Mouse (Mus musculus) bone marrow, adult 2 months (tissue): ENCODE results near the gene Cd47. TPM values are rescaled to one million over a fixed set of nuclear protein-coding genes. Genes with fewer than 3 reads are reported as not detected.
"Not testable (repeated sequence)": the region's sequence is repeated elsewhere in the genome, so short reads cannot be mapped to it uniquely, and the experiment has no call there.

Experiments used
- H3K27ac ChIP-seq: fragments of 200-500 bp; 2 replicates; pipeline ENCODE4 v1.5.1; 2012; ENCODE audit warnings: low read depth, mild to moderate bottlenecking, control low read depth, inconsistent platforms, low read length; ENCODE audit not compliant: control insufficient read depth, poor library complexity, insufficient read depth
- H3K4me1 ChIP-seq: fragments of 200-500 bp; 2 replicates; pipeline ENCODE4 v1.6.1; 2011; ENCODE audit warnings: low read length; ENCODE audit not compliant: control insufficient read depth, insufficient read depth
- H3K4me3 ChIP-seq: fragments of 200-500 bp; replicated peaks from 2 replicates; pipeline ENCODE3; 2011; ENCODE audit warnings: mild to moderate bottlenecking, low read depth, low read length, control low read depth; ENCODE audit not compliant: control insufficient read depth
- CTCF ChIP-seq: fragments of 200-500 bp; IDR thresholded peaks from 2 replicates; pipeline ENCODE4 v1.5.1; 2011; ENCODE audit warnings: low read length, control low read depth; ENCODE audit not compliant: control insufficient read depth, insufficient read depth
- POLR2A ChIP-seq: fragments of 200-500 bp; IDR thresholded peaks from 2 replicates; pipeline ENCODE4 v1.6.1; 2011; ENCODE audit warnings: low read depth, mild to moderate bottlenecking, control low read depth, low read length, borderline replicate concordance; ENCODE audit not compliant: control insufficient read depth
- WGBS: fragments of 180-500 bp; shearing (Covaris S2); methylation state at CpG from one replicate; pipeline ENCODE4 v1.1.7; 2018; 5-methylcytosine and 5-hydroxymethylcytosine counted together
- polyA plus RNA-seq: library from polyadenylated mRNA; stranded (reverse); fragments of >200 nt; gene quantifications from 2 replicates; pipeline ENCODE4 v1.2.4, GENCODE M21; 2011; ENCODE audit warnings: low replicate concordance; ENCODE audit not compliant: missing spikeins, insufficient read depth, insufficient read length

Gene Cd47
- polyA plus RNA-seq, 1 experiment, result 159 TPM

DNA sequence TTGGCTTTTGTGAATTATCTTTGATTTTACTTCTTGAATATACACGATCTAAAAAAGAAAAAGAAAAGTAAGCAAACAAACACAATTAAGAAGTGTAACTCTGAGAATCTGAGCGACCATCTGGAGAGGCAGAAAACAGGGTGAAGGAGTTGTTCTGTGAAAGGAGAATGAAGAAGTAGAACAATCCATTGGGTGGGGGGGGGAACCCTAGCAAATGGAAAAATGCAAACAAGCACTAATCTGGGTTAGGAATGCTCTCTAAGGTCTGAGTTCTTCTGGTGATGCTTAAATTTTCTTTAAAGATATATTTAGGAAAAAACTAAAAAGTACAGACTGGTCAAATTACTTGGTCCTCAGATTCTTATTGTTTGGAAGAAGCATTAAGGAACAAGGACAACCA is 11.6 kb downstream of the Cd47 start:
- Histone ChIP-seq H3K4me1 (peaks cover 4% of the 10 kb centered on the region; the same call in 1 of the 2 replicates), H3K27ac (no peak overlapping the region), H3K4me3 (no peak overlapping the region)
- TF ChIP-seq CTCF, result no peak
- no peak for TF ChIP-seq POLR2A
- 60% methylated on average over 2 of the region's 2 CpGs for WGBS

DNA sequence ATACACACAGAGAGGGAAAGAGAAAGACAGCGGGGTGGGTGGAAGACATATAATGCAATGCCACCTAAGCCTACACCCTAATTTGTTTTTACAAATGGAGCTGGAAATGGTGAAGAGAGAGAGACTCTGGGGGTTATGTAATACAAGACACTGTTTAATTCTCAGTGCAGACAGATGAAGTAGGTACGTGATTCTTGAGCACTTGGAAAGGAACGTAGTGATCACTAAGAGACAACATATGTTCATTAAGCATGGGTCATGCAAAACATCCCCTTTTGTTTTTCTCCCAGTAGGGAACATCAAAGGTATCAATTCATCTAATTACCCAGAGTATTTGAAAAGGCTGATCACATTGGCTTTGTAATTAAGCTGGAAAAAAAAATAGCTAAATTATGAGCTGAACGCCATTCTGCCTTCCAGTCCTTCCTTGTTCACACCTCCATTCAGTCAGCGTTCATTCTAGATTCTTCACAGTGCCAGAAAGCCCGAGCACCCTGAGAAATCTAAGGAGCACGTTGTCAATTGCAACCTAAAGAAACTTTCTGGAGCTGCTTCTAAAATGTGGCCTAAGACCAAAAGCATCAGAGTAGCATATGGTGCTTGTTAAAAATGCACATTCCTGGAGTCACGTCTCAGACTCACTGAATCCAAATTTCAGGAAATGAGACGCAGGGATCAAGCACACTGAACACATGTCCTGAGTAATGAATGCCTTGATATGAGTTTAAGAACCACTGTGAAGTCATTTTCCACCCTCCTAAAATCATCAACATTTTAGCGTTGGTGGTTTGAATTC is 12.7 kb downstream of the Cd47 start:
- Histone ChIP-seq H3K27ac (no peak overlapping the region), H3K4me3 (no peak overlapping the region), H3K4me1 (peaks cover under 1% of the 10 kb centered on the region; the same call in 1 of the 2 replicates)
- TF ChIP-seq POLR2A (no peak), CTCF (no peak)
- 93% methylated on average over 10 of the region's 10 CpGs for WGBS

DNA sequence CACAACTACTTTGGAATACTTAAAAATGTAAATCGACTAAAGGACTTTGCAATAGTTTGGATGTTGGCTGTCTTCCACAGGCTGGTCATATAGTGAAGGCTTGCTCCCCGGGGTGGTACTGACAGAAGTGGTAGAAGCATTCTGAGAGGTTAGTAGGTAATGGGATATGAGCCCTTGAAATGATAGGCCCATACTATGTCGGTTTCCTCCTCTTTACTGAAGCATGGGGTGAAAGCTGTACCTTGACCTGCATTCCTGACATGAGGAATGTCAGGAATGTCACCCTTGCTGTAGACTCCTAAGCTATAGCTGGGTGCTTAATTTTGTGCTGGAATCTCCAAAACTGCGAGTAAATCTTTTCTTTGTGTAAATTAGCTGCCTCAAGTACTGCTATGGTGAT is 14.1 kb downstream of the Cd47 start:
- 88% methylated on average over 4 of the region's 4 CpGs for WGBS
- TF ChIP-seq POLR2A (no peak), CTCF (no peak)
- Histone ChIP-seq H3K27ac (no peak overlapping the region), H3K4me3 (no peak overlapping the region), H3K4me1 (no peaks in the 10 kb centered on the region; the same call in 1 of the 2 replicates)

DNA sequence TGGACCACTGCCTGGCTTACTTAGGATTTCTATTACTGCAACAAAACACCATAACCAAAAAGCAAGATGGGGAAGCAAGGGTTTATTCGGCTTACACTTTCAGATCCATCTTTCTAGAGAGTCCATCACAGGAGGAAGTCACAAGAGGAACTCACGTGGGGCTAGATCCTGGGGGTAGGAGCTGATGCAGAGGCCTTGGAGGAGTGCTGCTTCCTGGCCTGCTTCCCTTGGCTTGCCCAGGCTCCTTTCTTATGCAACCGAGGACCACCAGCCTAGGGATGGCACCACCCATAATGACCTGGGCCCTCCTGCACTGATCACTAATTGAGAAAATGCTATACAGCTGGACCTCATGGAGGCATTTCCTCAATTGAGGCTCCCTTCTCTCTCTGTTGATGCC is 16.6 kb downstream of the Cd47 start:
- TF ChIP-seq CTCF, result no peak
- 70% methylated on average over 3 of the region's 3 CpGs for WGBS
- Histone ChIP-seq H3K27ac (no peak overlapping the region), H3K4me1 (no peaks in the 10 kb centered on the region; the same call in 1 of the 2 replicates), H3K4me3 (no peak overlapping the region)

DNA sequence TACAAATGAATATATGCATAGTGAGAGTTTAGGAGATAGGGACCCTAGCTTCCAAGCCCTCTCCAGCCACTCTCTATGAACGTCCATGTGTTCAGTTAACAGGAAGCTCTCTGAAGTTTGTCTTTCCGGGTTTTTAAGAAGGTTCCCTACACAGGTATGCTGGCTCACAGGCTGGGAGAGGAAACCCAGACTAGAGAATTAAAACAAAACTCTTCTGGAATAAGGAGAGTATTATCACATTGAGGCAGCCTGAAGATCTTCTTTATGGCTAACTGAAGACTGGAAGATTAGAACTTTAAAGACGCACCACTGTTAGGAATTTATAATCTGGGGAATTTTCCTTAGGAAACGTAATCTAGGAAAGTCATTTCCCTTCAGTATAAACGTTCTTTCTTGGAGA is 17.8 kb downstream of the Cd47 start:
- Histone ChIP-seq H3K4me1 (no peaks in the 10 kb centered on the region; the same call in 1 of the 2 replicates), H3K27ac (no peak overlapping the region; the same call in 1 of the 2 replicates), H3K4me3 (no peak overlapping the region)
- TF ChIP-seq CTCF (no peak), POLR2A (no peak)
- 18% methylated on average over 5 of the region's 5 CpGs for WGBS

DNA sequence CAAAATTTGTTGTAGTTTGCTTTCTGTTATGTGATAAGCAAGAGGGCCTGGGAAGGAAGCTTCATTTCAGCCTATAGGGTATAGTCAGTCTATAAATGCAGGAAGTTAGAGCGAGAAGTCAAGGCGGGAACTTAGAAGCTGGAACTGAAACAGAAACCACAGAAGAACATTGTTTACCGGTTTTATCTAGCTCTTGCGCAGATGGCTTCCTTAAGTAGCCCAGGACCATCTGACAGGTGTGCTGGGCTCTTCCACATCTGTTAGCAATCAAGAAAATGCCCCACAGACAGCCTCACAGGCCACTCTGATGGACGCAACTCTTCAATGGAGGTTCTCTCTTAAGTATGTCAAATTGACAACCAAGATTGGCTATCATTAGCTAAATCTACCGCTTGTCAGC is 18.3 kb downstream of the Cd47 start:
- 6% methylated on average over 6 of the region's 6 CpGs for WGBS
- TF ChIP-seq POLR2A (no peak), CTCF (no peak)
- Histone ChIP-seq H3K27ac (peak overlapping the region; percentile 84), H3K4me3 (peak overlapping the region; percentile 46), H3K4me1 (no peaks in the 10 kb centered on the region; the same call in 1 of the 2 replicates)

DNA sequence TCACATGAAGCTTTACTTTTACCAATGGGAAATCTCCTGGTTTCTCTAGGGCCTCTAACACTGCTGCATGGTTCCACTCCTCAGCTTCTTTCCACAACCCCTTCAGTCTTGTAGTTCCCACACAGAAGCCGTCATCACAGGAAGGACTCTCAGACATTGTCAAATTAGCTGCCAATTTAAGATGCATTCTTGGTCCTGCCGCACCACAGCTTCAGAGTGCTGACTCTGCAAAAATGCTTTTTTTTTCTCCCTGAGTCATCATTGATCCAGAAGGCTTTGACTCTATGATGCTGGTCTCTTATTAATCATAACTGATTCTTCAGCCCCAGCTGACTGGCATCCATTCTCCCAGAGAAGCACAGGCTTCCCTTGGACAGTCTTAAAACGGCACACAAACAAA is 19.2 kb downstream of the Cd47 start:
- H3K4me1 ChIP-seq, result no peaks in the 10 kb centered on the region; the same call in 1 of the 2 replicates
- H3K27ac ChIP-seq, result no peak overlapping the region
- H3K4me3 ChIP-seq, result no peak overlapping the region
- TF ChIP-seq CTCF (no peak), POLR2A (no peak)
- WGBS, result 77% methylated on average over 3 of the region's 3 CpGs

DNA sequence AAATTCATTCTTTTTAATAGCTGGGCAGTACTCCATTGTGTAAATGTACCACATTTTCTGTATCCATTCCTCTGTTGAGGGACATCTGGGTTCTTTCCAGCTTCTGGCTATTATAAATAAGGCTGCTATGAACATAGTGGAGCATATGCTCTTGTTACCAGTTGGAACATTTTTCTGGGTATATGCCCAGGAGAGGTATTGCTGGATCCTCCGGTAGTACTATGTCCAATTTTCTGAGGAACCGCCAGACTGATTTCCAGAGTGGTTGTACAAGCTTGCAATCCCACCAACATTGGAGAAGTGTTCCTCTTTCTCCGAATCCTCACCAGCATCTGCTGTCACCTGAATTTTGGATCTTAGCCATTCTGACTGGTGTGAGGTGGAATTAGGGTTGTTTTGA is 30.6 kb downstream of the Cd47 start:
- WGBS, result 90% methylated on average over 3 of the region's 3 CpGs
- not testable (repeated sequence) for H3K27ac ChIP-seq, H3K4me3 ChIP-seq, H3K4me1 ChIP-seq

DNA sequence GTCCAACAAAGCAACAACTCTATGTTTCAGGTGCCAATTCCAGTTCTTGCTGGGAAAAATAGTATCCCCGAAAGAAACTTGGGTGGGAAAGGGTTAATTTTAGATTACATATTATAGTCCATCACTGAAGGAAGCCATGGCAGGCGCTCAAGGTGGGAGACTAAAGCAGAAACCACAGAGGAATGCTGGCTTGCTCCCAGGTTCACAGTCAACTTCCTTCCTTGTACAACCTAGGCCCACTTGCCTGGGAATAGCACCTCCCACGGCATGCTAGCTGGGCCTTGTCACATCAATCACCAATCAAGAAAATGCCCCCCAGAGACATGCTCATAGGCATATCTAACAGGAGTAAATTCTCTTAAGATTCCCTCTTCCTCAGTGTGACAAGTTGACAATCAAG is 32.0 kb downstream of the Cd47 start:
- no peak overlapping the region for H3K4me3 ChIP-seq
- TF ChIP-seq POLR2A (no peak), CTCF (no peak)
- peaks cover 2% of the 10 kb centered on the region; the same call in 1 of the 2 replicates for H3K4me1 ChIP-seq
- H3K27ac ChIP-seq, result no peak overlapping the region
- WGBS, result 36% methylated on average over 3 of the region's 3 CpGs
